Mouse (Mus musculus): ENCODE data around the gene Agpat2. TPM values are rescaled to one million over a fixed set of nuclear protein-coding genes. Genes with fewer than 3 reads are reported as not detected.

Gene Agpat2
- polyA plus RNA-seq, 1 experiment from 2014 or later = 41.4 TPM

GRCm38 (mm10) chr2:26627921-26628739 is 23.9 kb upstream of the Agpat2 start, which contains the start of gene Fam69b:
TSS of gene Fam69b (plus strand) at chr2:26628457.
- Histone ChIP-seq H3K27ac (ENCODE audit: low read depth, low read length) (peak within 1 kb of the TSS; percentile 1; the same call in 1 of the 2 replicates), H3K27me3 (ENCODE audit: control insufficient read depth, insufficient read depth, low read length) (no peaks in the 10 kb centered on the region), H3K9me3 (ENCODE audit: control insufficient read depth, low read length) (no peaks in the 10 kb centered on the region), H3K9ac (ENCODE audit: low read depth, low read length) (peak within 1 kb of the TSS; percentile 87), H3K4me1 (ENCODE audit: control insufficient read depth, insufficient read depth, low read length) (peaks cover 23% of the 10 kb centered on the region), H3K36me3 (ENCODE audit: control insufficient read depth, insufficient read depth, low read length) (no peaks in the 10 kb centered on the region), H3K4me2 (replicated peaks; ENCODE audit: low read depth, low read length) (peak within 1 kb of the TSS; percentile 97), H3K4me3 (ENCODE audit: low read length) (peak within 1 kb of the TSS; percentile 48)
- under 1% methylated on average over 67 of the region's 70 CpGs for WGBS
- peak; percentile 72 for ATAC-seq (ENCODE audit: low FRiP score, low TSS enrichment)

DNA sequence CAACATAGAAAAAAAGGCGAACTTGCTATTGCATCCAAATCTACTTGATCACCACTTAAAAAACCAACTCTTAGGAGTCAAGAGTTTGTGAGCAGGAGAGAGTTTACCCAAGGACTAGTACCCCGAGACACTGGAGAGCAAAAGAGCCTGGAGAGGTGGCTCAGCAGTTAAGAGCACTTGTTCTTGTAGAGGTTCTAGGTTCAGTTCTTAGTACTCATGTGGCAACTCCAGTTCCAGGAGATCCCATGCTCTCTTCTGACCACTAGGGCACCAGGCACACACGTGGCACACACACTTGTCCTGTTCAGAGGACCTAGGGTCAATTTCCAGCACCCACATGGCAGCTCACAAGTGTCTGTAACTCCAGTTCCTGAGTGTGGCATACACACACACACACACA is 21.9 kb upstream of the Agpat2 start:
- no peaks in the 10 kb centered on the region for H3K27me3 ChIP-seq (ENCODE audit: control insufficient read depth, insufficient read depth, low read length)
- no peak overlapping the region for H3K4me2 ChIP-seq (replicated peaks; ENCODE audit: low read depth, low read length)
- H3K36me3 ChIP-seq (ENCODE audit: control insufficient read depth, insufficient read depth, low read length) = no peaks in the 10 kb centered on the region
- peaks cover 23% of the 10 kb centered on the region for H3K4me1 ChIP-seq (ENCODE audit: control insufficient read depth, insufficient read depth, low read length)
- 74% methylated on average over 3 of the region's 3 CpGs for WGBS
- H3K9ac ChIP-seq (ENCODE audit: low read depth, low read length) = no peak overlapping the region
- H3K9me3 ChIP-seq (ENCODE audit: control insufficient read depth, low read length) = no peaks in the 10 kb centered on the region
- H3K4me3 ChIP-seq (ENCODE audit: low read length) = no peak overlapping the region
- no peak for ATAC-seq (ENCODE audit: low FRiP score, low TSS enrichment)
- H3K27ac ChIP-seq (ENCODE audit: low read depth, low read length) = no peak overlapping the region

DNA sequence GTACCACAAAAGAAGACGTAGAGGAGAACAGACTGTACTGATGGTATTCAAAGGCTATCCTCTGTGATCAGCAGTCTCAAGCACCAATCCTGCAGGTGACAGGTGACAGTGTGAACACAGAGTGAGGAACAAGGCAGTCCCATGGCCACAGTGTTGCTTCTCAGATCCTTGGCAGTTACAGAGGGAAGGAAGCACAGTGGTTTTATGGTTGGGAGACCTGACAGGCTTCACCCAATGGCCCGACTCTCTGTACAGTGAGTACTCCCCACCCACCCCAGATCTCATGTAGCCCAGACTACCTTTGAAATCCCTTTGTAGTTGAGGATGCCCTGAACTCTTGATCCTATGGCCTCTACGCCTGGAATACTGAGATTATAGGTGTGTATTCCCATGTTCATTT is 21.2 kb upstream of the Agpat2 start:
- no peaks in the 10 kb centered on the region for H3K27me3 ChIP-seq (ENCODE audit: control insufficient read depth, insufficient read depth, low read length)
- no peak for ATAC-seq (ENCODE audit: low FRiP score, low TSS enrichment)
- peaks cover 16% of the 10 kb centered on the region for H3K4me1 ChIP-seq (ENCODE audit: control insufficient read depth, insufficient read depth, low read length)
- no peaks in the 10 kb centered on the region for H3K36me3 ChIP-seq (ENCODE audit: control insufficient read depth, insufficient read depth, low read length)
- 84% methylated on average over 3 of the region's 3 CpGs for WGBS
- H3K4me3 ChIP-seq (ENCODE audit: low read length) = no peak overlapping the region
- no peaks in the 10 kb centered on the region for H3K9me3 ChIP-seq (ENCODE audit: control insufficient read depth, low read length)
- H3K9ac ChIP-seq (ENCODE audit: low read depth, low read length) = no peak overlapping the region
- no peak overlapping the region for H3K27ac ChIP-seq (ENCODE audit: low read depth, low read length)
- H3K4me2 ChIP-seq (replicated peaks; ENCODE audit: low read depth, low read length) = no peak overlapping the region

GRCm38 (mm10) chr2:26622984-26623383 is 18.8 kb upstream of the Agpat2 start:
- 62% methylated on average over 5 of the region's 5 CpGs for WGBS
- Histone ChIP-seq H3K27me3 (ENCODE audit: control insufficient read depth, insufficient read depth, low read length) (no peaks in the 10 kb centered on the region), H3K9ac (ENCODE audit: low read depth, low read length) (no peak overlapping the region), H3K4me1 (ENCODE audit: control insufficient read depth, insufficient read depth, low read length) (0 out of 2 replicates have a peak, but pooled peaks cover 4% of the 10 kb centered on the region), H3K4me2 (replicated peaks; ENCODE audit: low read depth, low read length) (no peak overlapping the region), H3K9me3 (ENCODE audit: control insufficient read depth, low read length) (no peaks in the 10 kb centered on the region), H3K27ac (ENCODE audit: low read depth, low read length) (no peak overlapping the region), H3K36me3 (ENCODE audit: control insufficient read depth, insufficient read depth, low read length) (no peaks in the 10 kb centered on the region), H3K4me3 (ENCODE audit: low read length) (no peak overlapping the region)
- ATAC-seq (ENCODE audit: low FRiP score, low TSS enrichment) = no peak

DNA sequence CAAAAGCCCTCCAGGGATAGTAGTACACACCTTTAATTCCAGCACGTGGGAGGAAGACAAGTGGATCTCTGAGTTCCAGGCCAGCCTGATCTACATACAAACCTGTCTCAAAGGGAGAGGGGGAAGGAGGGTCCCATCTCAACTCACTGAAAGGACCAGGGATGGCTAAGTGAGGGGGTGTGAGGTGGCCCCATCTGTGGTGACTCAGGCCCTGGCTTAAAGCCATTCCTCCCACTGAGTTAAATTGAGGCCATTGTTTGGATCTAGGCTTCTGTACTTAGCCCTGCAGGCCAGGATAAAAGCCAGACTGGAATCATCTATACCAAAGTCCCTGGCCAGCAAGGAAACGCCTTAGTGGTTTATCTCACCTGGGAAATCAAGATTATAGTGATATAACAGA is 17.0 kb upstream of the Agpat2 start:
- H3K4me2 ChIP-seq (replicated peaks; ENCODE audit: low read depth, low read length) = no peak overlapping the region
- no peak overlapping the region for H3K9ac ChIP-seq (ENCODE audit: low read depth, low read length)
- no peak overlapping the region for H3K4me3 ChIP-seq (ENCODE audit: low read length)
- H3K36me3 ChIP-seq (ENCODE audit: control insufficient read depth, insufficient read depth, low read length) = no peaks in the 10 kb centered on the region
- WGBS = 54% methylated on average over 2 of the region's 2 CpGs
- H3K9me3 ChIP-seq (ENCODE audit: control insufficient read depth, low read length) = no peaks in the 10 kb centered on the region
- H3K27ac ChIP-seq (ENCODE audit: low read depth, low read length) = no peak overlapping the region
- H3K4me1 ChIP-seq (ENCODE audit: control insufficient read depth, insufficient read depth, low read length) = no peaks in the 10 kb centered on the region
- no peaks in the 10 kb centered on the region for H3K27me3 ChIP-seq (ENCODE audit: control insufficient read depth, insufficient read depth, low read length)
- no peak for ATAC-seq (ENCODE audit: low FRiP score, low TSS enrichment)

GRCm38 (mm10) chr2:26617928-26618327 is 13.7 kb upstream of the Agpat2 start:
- no peak overlapping the region for H3K4me2 ChIP-seq (replicated peaks; ENCODE audit: low read depth, low read length)
- H3K4me3 ChIP-seq (ENCODE audit: low read length) = no peak overlapping the region
- H3K36me3 ChIP-seq (ENCODE audit: control insufficient read depth, insufficient read depth, low read length) = no peaks in the 10 kb centered on the region
- no peaks in the 10 kb centered on the region for H3K9me3 ChIP-seq (ENCODE audit: control insufficient read depth, low read length)
- H3K4me1 ChIP-seq (ENCODE audit: control insufficient read depth, insufficient read depth, low read length) = no peaks in the 10 kb centered on the region
- H3K27me3 ChIP-seq (ENCODE audit: control insufficient read depth, insufficient read depth, low read length) = no peaks in the 10 kb centered on the region
- no peak overlapping the region for H3K9ac ChIP-seq (ENCODE audit: low read depth, low read length)
- WGBS = 59% methylated on average over 7 of the region's 7 CpGs
- ATAC-seq (ENCODE audit: low FRiP score, low TSS enrichment) = no peak
- no peak overlapping the region for H3K27ac ChIP-seq (ENCODE audit: low read depth, low read length)

- Histone ChIP-seq H3K27ac (ENCODE audit: low read depth, low read length) (no peak overlapping the region), H3K4me2 (replicated peaks; ENCODE audit: low read depth, low read length) (no peak overlapping the region), H3K9ac (ENCODE audit: low read depth, low read length) (no peak overlapping the region), H3K36me3 (ENCODE audit: control insufficient read depth, insufficient read depth, low read length) (no peaks in the 10 kb centered on the region), H3K9me3 (ENCODE audit: control insufficient read depth, low read length) (no peaks in the 10 kb centered on the region), H3K27me3 (ENCODE audit: control insufficient read depth, insufficient read depth, low read length) (no peaks in the 10 kb centered on the region), H3K4me1 (ENCODE audit: control insufficient read depth, insufficient read depth, low read length) (no peaks in the 10 kb centered on the region), H3K4me3 (ENCODE audit: low read length) (no peak overlapping the region)
- WGBS = 80% methylated on average over 6 of the region's 6 CpGs
- ATAC-seq (ENCODE audit: low FRiP score, low TSS enrichment) = no peak
Measured at GRCm38 (mm10) chr2:26617331-26617730, 13.1 kb upstream of the Agpat2 start.

DNA sequence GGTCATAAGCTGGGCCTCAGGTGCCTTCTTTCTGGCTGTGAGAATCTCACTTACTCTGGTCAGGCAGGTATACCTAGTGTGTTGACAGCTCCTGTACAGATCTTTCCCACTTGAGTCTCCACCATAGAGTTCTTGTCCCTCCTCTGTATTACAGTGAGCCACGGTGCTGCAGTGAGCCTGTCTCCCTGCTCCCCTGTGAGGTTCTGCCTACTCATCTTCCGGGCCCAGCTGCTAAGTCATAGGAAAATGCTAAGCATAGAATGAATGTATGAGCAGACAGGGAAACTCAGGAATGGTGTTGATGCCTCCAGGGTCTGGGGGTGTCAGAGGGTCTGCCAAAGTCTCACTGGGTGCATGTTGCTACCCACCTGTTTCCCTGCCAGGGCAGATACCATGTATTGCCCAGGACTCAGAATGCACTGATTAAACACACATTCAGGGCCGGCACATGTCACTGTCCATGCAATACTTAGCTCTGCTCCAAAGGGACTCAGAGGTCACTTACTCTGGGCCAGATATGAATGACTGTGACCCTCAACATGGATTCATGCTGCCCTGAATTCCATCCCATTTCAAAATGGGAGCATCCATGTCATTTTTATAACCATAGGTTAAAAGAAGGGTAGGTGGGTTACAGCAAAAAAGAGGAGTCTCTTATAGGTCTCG is 11.4 kb upstream of the Agpat2 start:
- H3K36me3 ChIP-seq (ENCODE audit: control insufficient read depth, insufficient read depth, low read length) = no peaks in the 10 kb centered on the region
- H3K4me3 ChIP-seq (ENCODE audit: low read length) = no peak overlapping the region
- no peak overlapping the region for H3K4me2 ChIP-seq (replicated peaks; ENCODE audit: low read depth, low read length)
- H3K4me1 ChIP-seq (ENCODE audit: control insufficient read depth, insufficient read depth, low read length) = no peaks in the 10 kb centered on the region
- no peak for ATAC-seq (ENCODE audit: low FRiP score, low TSS enrichment)
- H3K9me3 ChIP-seq (ENCODE audit: control insufficient read depth, low read length) = no peaks in the 10 kb centered on the region
- WGBS = 87% methylated on average over 4 of the region's 4 CpGs
- no peak overlapping the region for H3K9ac ChIP-seq (ENCODE audit: low read depth, low read length)
- no peaks in the 10 kb centered on the region for H3K27me3 ChIP-seq (ENCODE audit: control insufficient read depth, insufficient read depth, low read length)
- H3K27ac ChIP-seq (ENCODE audit: low read depth, low read length) = no peak overlapping the region

DNA sequence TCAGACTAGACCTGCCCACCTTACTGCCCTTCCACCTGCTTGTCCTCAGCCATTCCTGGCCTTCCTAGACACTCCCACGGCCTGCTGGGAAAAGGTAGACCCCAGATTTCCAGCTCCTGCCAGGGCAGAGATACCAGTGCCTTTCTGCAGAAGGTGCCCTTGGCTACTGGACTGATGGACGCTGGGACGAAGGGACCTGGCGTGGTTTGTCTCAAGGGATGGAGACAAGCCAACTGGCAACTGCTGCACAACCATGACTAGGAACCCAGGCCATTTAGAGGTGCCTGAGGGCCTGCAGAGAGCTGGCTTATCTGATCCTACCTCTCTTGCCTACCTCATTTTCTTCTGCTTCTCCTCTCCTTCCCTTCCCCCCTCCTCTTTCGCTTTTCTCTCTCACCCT is 10.7 kb upstream of the Agpat2 start:
- no peak overlapping the region for H3K9ac ChIP-seq (ENCODE audit: low read depth, low read length)
- no peaks in the 10 kb centered on the region for H3K9me3 ChIP-seq (ENCODE audit: control insufficient read depth, low read length)
- no peaks in the 10 kb centered on the region for H3K27me3 ChIP-seq (ENCODE audit: control insufficient read depth, insufficient read depth, low read length)
- no peak overlapping the region for H3K4me3 ChIP-seq (ENCODE audit: low read length)
- no peak overlapping the region for H3K27ac ChIP-seq (ENCODE audit: low read depth, low read length)
- ATAC-seq (ENCODE audit: low FRiP score, low TSS enrichment) = no peak
- WGBS = 75% methylated on average over 5 of the region's 5 CpGs
- H3K4me1 ChIP-seq (ENCODE audit: control insufficient read depth, insufficient read depth, low read length) = no peaks in the 10 kb centered on the region
- H3K4me2 ChIP-seq (replicated peaks; ENCODE audit: low read depth, low read length) = no peak overlapping the region
- no peaks in the 10 kb centered on the region for H3K36me3 ChIP-seq (ENCODE audit: control insufficient read depth, insufficient read depth, low read length)

Measured in kidney, embryonic 14.5 days (tissue).